Mouse (Mus musculus): ENCODE results near the gene Lpar6.

Lpar6 gene

DNA sequence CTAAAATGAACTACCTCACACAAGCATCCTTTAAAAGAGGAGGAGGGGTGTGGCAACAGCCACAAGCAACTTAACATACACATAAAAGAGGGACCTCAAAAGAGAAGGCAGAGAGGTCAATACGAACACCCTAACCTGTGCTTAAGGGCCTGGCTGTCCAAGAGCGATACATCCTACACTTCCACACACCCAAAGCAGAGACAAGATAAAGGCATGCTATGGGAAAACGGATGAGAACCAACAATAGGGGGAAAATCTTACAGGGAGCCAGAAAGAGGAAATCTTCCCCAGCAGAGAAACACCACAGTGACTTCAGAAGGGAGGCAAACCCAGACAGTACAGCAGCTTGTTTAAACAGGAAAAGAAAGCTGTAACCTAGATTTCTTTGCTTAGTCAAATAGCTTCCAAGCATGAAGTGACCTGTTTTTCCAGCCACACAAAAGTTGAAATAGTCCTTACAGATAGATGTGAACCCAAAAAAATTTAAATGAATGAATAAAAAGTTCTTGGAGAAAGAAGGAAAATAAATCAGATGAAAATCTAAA is 17.8 kb downstream of the Lpar6 start:
- no peak for DNase-seq (ENCODE audit: low spot score in 2 of 2)

DNA sequence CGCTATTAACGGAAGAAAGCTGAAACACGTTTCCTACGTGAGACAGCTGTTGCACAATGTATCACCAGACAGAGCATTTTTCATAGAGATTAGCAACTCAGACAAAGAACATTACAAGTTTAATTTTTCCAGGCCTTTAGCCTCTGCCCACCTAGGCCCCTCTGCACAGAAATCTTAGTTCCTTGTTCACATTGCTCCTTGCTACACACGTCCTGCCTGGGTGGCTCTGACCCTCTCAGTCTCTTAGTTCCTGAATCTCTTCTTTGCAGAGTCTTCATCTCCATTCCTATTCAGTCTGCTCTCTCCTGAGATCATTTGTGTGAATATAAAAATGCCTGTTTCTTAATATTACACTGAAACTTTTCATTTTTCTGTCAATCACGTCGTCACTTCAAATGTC is 19.7 kb downstream of the Lpar6 start:
- no peak for DNase-seq (ENCODE audit: low spot score in 2 of 2)

DNA sequence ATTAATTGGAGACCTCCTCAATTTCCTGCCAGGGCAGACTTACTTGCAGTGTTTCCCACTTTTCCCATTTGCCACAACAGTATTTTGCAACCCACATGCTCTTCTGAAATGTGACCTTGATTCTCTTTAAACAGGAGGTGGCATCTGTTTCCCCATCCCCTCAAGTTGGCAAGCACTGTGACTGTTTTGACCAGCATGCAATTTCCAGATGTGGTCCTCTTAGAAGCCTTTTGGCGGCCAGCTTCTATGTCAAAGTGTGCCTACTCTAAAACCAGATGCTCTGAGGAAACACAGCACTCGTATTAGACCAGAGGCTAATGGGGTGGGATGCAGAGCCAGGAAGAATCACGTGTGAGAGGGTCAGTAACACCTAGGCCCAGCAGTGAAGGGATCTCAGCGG is 20.5 kb downstream of the Lpar6 start:
- DNase-seq (ENCODE audit: low spot score in 2 of 2) = no peak

DNA sequence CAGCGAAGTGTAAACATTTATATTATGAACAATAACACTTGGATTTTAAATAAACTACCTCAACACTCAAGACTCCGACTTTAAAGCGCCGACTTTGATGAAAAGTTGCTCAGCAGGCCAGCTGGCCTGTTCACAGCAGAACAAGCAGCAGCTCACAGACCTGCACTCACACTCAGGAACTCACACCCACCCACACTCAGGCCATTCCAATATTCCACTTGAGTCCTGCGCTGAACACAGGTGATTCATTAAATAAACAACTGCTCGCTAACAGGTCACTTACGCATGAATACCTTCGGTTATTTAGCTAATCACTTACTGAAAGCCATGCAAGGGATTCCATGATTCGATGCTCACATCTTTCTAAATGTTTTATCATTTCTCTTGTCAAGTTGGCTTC is 24.5 kb downstream of the Lpar6 start:
- no peak for DNase-seq (ENCODE audit: low spot score in 2 of 2)

DNA sequence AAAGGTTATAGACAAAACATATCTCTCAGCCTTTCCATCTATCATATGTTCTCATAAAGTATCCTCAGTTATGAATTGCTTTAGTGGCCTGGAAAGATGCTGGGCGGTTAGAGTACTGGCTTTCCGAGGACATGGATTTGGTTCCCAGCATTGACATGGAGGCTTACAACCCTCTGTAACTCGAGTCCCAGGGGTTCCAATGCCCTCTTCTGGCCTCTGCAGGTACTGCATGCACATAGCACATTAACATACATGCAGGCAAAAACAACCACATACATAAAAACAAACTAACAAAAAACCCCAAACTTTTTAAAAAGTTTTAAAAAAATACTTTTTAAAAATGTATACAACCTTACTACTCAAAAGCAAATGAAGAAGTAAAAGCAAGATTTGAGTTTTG is 28.5 kb downstream of the Lpar6 start:
- no peak for DNase-seq (ENCODE audit: low spot score in 2 of 2)

DNA sequence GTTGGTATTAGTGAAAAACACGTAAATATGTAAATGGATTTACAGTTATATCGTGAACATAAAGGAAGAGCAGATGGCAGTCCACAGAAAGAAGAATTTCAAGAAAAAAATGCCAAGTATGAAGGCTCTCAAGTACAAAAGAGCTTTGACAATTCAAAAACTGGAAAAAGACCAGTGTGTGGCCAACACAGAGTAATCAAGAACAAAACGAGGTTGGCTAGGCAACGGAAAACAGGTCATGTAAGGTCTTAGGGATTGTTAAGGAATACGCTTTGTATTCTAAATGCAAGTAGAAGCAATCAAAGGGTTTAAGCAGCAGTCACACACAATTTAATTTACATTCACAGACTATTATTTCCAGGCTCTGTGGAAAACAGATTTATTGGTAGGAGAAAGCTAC is 34.1 kb downstream of the Lpar6 start:
- DNase-seq (ENCODE audit: low spot score in 2 of 2) = no peak

DNA sequence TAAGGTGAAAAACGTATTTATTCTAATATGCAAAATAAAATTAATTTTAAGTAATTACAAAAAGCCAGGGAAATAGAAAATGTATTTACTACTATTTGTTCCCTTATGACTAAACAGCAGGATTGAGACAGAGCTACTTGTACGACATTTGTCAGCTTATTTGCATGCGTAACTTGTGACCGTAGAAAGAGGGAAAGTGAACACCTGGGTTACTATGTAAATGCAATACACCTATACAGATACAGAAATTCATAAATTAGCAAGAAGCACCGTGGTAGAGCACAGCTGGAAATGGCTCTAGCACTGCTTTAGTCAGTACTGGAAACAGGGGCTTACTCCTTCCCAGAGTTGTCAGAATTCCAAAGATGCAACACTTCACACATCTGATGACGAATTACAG is 41.4 kb downstream of the Lpar6 start:
- DNase-seq (ENCODE audit: low spot score in 2 of 2) = no peak

DNA sequence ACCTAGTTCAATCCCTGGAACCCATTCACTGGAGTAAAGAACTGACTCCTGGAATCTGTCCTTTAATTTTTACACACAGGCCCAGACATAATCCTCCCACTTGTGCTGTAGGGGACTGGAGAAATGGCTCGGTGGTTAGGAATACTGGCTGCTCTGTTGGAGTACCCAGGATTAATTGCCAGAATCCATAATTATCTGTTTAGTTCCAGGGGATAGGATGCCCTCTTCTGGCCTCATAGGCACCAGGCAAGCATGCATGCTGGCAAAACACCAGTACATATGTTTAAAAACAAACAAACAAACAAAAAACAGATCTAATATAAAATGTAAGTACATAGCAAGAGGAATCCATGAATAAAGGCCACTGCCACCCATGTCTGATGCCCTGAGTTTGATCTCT is 43.3 kb downstream of the Lpar6 start:
- no peak for DNase-seq (ENCODE audit: low spot score in 2 of 2)

DNA sequence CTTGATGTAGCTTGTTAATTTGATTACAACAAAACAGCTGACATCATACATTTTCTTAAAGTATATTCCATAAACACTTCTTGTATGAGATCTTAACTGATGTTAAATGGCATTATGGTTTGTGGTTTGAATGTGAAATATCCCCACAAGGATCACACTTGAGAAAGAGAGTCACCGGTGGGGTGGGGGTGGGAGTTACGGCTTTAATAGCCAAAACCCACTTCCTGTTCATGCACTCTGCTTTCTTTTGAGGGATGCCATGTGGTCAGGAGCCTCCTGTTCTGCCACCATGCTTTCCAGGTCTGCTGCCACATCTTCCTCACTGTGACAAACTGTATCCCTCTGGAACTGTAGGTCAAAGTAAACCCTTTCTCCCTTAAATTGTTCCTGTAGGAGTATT is 52.2 kb downstream of the Lpar6 start:
- DNase-seq (ENCODE audit: low spot score in 2 of 2) = no peak

DNA sequence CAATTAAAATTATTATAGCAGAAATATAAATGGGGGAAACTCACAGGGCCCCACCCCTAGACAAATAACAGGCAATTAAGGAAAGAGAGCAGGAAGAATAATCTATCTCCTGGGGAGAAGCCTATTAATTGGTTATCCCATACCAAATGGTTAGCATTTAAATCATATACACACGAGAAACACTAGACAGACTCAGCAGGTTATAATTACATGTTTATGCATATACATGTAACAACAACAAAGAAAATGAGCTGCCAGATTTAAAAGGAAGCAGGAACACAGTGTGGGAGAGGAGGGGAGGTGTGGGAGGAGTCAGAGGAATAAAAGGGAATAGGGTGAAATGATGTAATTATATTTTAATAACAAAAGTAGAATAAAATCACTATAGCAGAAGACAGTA is 54.7 kb downstream of the Lpar6 start:
- DNase-seq (ENCODE audit: low spot score in 2 of 2) = no peak

All from frontal cortex, postnatal 10 days (tissue).